Mouse (Mus musculus): ENCODE data around the gene Efcab14. TPM values are rescaled to one million over a fixed set of nuclear protein-coding genes. Genes with fewer than 3 reads are reported as not detected.

Efcab14 gene
- polyA plus RNA-seq, 1 experiment from 2014 or later: 36.9 TPM

DNA sequence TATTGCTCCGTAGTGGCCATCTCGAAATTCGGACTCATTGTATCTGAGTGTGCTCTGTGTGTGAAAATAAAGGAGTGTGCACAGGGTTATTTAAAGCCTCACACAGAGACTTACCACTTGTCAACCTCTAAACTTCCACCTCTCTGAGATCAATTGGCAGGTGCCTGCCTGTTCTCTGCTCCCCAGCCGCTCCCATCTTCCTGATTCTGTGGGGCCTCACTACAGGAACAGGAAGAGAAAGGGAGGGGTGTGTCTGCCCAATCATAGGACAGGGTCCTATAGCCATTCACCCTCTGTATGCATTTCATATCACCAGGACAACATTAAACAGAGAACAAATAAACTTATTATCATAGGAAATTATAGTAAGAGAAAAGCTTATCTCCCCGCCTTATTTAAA lies 3.8 kb upstream of the Efcab14 start:
- no peaks in the 10 kb centered on the region for H3K27me3 ChIP-seq (ENCODE audit: control insufficient read depth, insufficient read depth, low read depth, low read length)
- no peak overlapping the region for H3K4me2 ChIP-seq (ENCODE audit: low read depth, low read length)
- H3K4me3 ChIP-seq (ENCODE audit: low read length): no peak overlapping the region
- H3K9me3 ChIP-seq (ENCODE audit: control insufficient read depth, low read length): no peaks in the 10 kb centered on the region
- ATAC-seq (ENCODE audit: low read depth): no peak
- H3K27ac ChIP-seq (ENCODE audit: low read length): no peak overlapping the region
- 64% methylated on average over 5 of the region's 5 CpGs for WGBS
- H3K4me1 ChIP-seq (replicated peaks; ENCODE audit: control insufficient read depth, insufficient read depth, low read length): peaks cover 9% of the 10 kb centered on the region
- no peaks in the 10 kb centered on the region for H3K36me3 ChIP-seq (ENCODE audit: control insufficient read depth, insufficient read depth, low read length)
- H3K9ac ChIP-seq (ENCODE audit: low read length): no peak overlapping the region

DNA sequence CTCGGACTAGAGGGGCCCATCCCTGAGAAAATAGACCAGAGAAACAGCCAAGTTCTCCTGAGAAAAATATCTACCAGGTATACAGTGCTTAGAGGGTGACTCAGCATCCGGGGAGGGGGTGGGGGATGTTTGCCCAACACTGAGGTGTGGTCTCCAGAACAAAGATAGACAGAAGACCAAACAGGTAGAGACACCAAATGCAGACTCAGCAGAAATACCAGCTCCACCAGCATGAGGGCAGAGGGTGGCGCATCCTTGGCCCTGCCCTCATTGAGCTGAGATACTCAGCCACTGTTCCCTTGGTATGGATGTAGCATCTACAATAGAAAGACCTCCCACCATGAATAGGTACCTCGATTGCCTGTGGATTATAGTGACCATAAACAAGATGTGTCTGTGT lies 2.7 kb upstream of the Efcab14 start:
- no peak overlapping the region for H3K27ac ChIP-seq (ENCODE audit: low read length)
- no peak for ATAC-seq (ENCODE audit: low read depth)
- no peaks in the 10 kb centered on the region for H3K27me3 ChIP-seq (ENCODE audit: control insufficient read depth, insufficient read depth, low read depth, low read length)
- no peaks in the 10 kb centered on the region for H3K36me3 ChIP-seq (ENCODE audit: control insufficient read depth, insufficient read depth, low read length)
- no peaks in the 10 kb centered on the region for H3K9me3 ChIP-seq (ENCODE audit: control insufficient read depth, low read length)
- peaks cover 17% of the 10 kb centered on the region for H3K4me1 ChIP-seq (replicated peaks; ENCODE audit: control insufficient read depth, insufficient read depth, low read length)
- H3K4me3 ChIP-seq (ENCODE audit: low read length): no peak overlapping the region
- no peak overlapping the region for H3K9ac ChIP-seq (ENCODE audit: low read length)
- 53% methylated on average over 4 of the region's 4 CpGs for WGBS
- H3K4me2 ChIP-seq (ENCODE audit: low read depth, low read length): no peak overlapping the region

DNA sequence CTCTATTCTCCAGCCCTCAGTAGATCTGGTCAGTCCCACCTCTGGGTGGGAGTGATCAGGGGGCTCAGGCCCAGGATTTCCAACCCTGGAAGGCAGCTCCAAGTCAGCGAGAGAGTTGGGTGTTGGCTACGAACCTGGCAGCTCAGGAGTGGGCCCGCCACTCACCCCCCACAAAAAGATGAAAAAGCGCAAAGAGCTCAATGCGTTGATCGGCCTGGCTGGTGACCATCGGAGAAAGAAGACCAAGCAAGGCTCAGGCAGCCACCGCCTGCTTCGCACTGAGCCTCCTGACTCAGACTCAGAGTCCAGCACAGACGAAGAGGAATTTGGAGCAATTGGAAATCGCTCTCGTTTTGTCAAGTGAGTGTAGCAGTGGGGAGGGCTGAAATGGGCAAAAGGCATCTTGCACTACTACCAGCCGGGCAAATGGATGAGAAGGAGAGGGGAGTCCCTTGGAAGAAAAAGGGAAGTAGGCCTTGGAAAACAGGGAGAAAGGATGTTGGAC lies 989 bp downstream of the Efcab14 start:
- peak overlapping the region; percentile 83 for H3K4me3 ChIP-seq (ENCODE audit: low read length)
- H3K27ac ChIP-seq (ENCODE audit: low read length): no peak overlapping the region
- no peaks in the 10 kb centered on the region for H3K27me3 ChIP-seq (ENCODE audit: control insufficient read depth, insufficient read depth, low read depth, low read length)
- no peaks in the 10 kb centered on the region for H3K9me3 ChIP-seq (ENCODE audit: control insufficient read depth, low read length)
- peaks cover 14% of the 10 kb centered on the region for H3K36me3 ChIP-seq (ENCODE audit: control insufficient read depth, insufficient read depth, low read length)
- WGBS: 38% methylated on average over 13 of the region's 13 CpGs
- peak overlapping the region; percentile 91 for H3K9ac ChIP-seq (ENCODE audit: low read length)
- H3K4me1 ChIP-seq (replicated peaks; ENCODE audit: control insufficient read depth, insufficient read depth, low read length): peaks cover 17% of the 10 kb centered on the region
- H3K4me2 ChIP-seq (ENCODE audit: low read depth, low read length): peak overlapping the region; percentile 84
- no peak for ATAC-seq (ENCODE audit: low read depth)

DNA sequence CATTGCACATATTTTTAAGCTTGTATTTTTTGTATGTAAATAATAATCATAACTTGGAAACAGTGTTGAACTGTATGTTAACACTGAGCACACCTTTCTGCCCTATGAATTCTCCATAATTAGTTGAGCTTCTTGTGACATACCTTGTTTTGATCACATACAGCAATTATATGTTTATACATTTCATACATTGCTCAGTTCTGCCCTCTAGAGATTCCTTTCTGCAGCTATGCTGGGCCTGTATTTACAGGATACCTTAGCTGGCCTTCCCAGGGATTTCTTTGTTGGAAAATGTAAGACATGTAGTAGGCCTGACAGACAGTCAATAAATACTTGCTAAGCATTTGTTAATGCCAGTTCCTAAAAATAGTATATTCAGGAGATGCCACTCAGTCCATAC lies 5.1 kb downstream of the Efcab14 start:
- no peak overlapping the region for H3K4me3 ChIP-seq (ENCODE audit: low read length)
- no peak overlapping the region for H3K27ac ChIP-seq (ENCODE audit: low read length)
- peaks cover 20% of the 10 kb centered on the region for H3K36me3 ChIP-seq (ENCODE audit: control insufficient read depth, insufficient read depth, low read length)
- no peaks in the 10 kb centered on the region for H3K27me3 ChIP-seq (ENCODE audit: control insufficient read depth, insufficient read depth, low read depth, low read length)
- H3K4me1 ChIP-seq (replicated peaks; ENCODE audit: control insufficient read depth, insufficient read depth, low read length): peaks cover 13% of the 10 kb centered on the region
- no peak overlapping the region for H3K4me2 ChIP-seq (ENCODE audit: low read depth, low read length)
- H3K9ac ChIP-seq (ENCODE audit: low read length): no peak overlapping the region
- no peaks in the 10 kb centered on the region for H3K9me3 ChIP-seq (ENCODE audit: control insufficient read depth, low read length)
- ATAC-seq (ENCODE audit: low read depth): no peak

DNA sequence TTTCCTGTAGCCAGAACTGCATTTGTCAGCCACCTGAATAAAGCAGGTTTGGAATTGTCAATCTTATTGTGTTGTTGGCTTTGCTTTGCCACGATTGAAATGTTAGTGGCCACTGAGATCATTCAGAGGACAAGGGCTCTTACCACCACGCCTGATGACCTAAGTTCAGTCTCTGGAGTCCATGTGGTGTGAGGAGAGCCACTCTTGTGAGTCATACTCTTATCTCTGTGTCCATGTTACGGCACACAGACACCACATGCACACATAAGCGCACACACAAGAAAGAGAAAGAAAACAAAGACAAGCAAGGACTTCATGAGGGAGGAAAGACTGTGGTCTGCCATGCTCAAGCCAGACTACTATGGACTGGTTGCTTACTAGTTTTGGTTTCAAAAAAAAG lies 5.6 kb downstream of the Efcab14 start:
- H3K27me3 ChIP-seq (ENCODE audit: control insufficient read depth, insufficient read depth, low read depth, low read length): no peaks in the 10 kb centered on the region
- 87% methylated on average over 4 of the region's 4 CpGs for WGBS
- no peak overlapping the region for H3K4me2 ChIP-seq (ENCODE audit: low read depth, low read length)
- no peak for ATAC-seq (ENCODE audit: low read depth)
- peaks cover 13% of the 10 kb centered on the region for H3K4me1 ChIP-seq (replicated peaks; ENCODE audit: control insufficient read depth, insufficient read depth, low read length)
- no peaks in the 10 kb centered on the region for H3K9me3 ChIP-seq (ENCODE audit: control insufficient read depth, low read length)
- no peak overlapping the region for H3K27ac ChIP-seq (ENCODE audit: low read length)
- no peak overlapping the region for H3K4me3 ChIP-seq (ENCODE audit: low read length)
- peaks cover 20% of the 10 kb centered on the region for H3K36me3 ChIP-seq (ENCODE audit: control insufficient read depth, insufficient read depth, low read length)
- no peak overlapping the region for H3K9ac ChIP-seq (ENCODE audit: low read length)

DNA sequence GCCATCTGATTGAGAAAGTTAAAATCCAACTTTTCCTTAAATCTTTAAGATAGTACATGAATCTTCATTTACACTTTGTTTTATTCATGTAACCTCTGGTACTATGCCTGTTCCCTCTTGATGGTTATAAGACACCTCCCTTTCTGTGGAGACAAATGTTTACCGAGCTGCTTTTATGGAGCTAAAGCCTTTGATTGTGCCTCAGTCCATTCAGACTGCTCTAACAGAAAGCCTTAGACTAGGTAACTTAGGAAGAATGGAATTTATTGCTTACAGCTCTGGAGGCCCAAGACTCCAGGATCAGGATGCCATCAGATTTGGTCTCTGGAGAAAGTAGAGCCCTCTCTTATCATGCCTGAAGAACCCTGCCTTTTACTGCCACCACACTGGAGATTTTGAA lies 10.6 kb downstream of the Efcab14 start:
- 80% methylated on average over 1 of the region's 1 CpGs for whole genome bisulfite sequencing
- no peak for ATAC-seq (ENCODE audit: low read depth)
- H3K4me3 ChIP-seq (ENCODE audit: low read length): no peak overlapping the region
- no peak overlapping the region for H3K4me2 ChIP-seq (ENCODE audit: low read depth, low read length)
- no peaks in the 10 kb centered on the region for H3K9me3 ChIP-seq (ENCODE audit: control insufficient read depth, low read length)
- H3K27me3 ChIP-seq (ENCODE audit: control insufficient read depth, insufficient read depth, low read depth, low read length): no peaks in the 10 kb centered on the region
- H3K9ac ChIP-seq (ENCODE audit: low read length): no peak overlapping the region
- H3K36me3 ChIP-seq (ENCODE audit: control insufficient read depth, insufficient read depth, low read length): peaks cover 19% of the 10 kb centered on the region
- H3K4me1 ChIP-seq (replicated peaks; ENCODE audit: control insufficient read depth, insufficient read depth, low read length): no peaks in the 10 kb centered on the region
- no peak overlapping the region for H3K27ac ChIP-seq (ENCODE audit: low read length)

DNA sequence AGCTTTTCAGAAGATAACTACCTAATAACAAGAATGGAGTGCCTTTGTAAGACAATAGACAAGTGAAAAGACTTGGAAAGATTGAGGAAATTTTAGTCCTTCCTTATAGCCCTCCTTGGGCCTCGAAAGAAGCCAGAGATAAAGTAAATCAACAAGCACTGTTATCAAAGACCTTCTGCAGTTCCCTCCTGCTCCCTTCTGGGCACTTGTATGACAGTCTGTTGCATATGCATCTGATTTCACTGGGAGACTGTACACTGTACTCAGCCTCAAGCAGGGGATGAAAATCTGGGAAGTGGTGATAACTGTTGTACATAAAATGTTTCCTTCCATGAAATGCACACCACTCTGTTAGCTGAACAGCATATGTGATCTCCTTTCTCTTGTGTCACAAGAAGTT lies 11.8 kb downstream of the Efcab14 start:
- ATAC-seq (ENCODE audit: low read depth): no peak
- Histone ChIP-seq H3K4me3 (ENCODE audit: low read length) (no peak overlapping the region), H3K27me3 (ENCODE audit: control insufficient read depth, insufficient read depth, low read depth, low read length) (no peaks in the 10 kb centered on the region), H3K4me1 (replicated peaks; ENCODE audit: control insufficient read depth, insufficient read depth, low read length) (no peaks in the 10 kb centered on the region), H3K4me2 (ENCODE audit: low read depth, low read length) (no peak overlapping the region), H3K27ac (ENCODE audit: low read length) (no peak overlapping the region), H3K9me3 (ENCODE audit: control insufficient read depth, low read length) (no peaks in the 10 kb centered on the region), H3K36me3 (ENCODE audit: control insufficient read depth, insufficient read depth, low read length) (peaks cover 18% of the 10 kb centered on the region), H3K9ac (ENCODE audit: low read length) (no peak overlapping the region)
- 71% methylated on average over 1 of the region's 1 CpGs for WGBS

DNA sequence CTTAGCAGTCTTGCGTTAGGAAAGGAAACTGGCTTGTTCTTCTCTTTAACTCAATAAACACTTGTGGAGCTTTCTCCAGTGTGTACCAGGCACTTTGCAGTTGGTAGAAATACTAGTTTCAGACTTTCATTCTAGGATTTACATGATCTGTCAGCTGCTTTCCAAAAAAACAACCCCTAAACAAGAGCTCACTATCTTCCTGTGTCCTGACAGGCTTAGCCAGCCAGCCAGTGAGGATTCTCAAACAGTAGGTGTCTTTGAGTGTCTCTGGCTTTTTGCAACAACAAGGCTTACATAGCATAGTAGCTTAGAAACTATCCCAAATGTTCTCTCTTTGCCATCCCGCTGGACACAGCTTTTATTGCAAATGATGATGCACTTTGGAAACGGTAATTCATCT lies 16.6 kb downstream of the Efcab14 start:
- WGBS: 91% methylated on average over 3 of the region's 3 CpGs
- H3K9me3 ChIP-seq (ENCODE audit: control insufficient read depth, low read length): no peaks in the 10 kb centered on the region
- peaks cover 14% of the 10 kb centered on the region for H3K36me3 ChIP-seq (ENCODE audit: control insufficient read depth, insufficient read depth, low read length)
- ATAC-seq (ENCODE audit: low read depth): no peak
- H3K27me3 ChIP-seq (ENCODE audit: control insufficient read depth, insufficient read depth, low read depth, low read length): no peaks in the 10 kb centered on the region
- H3K4me2 ChIP-seq (ENCODE audit: low read depth, low read length): no peak overlapping the region
- no peak overlapping the region for H3K4me3 ChIP-seq (ENCODE audit: low read length)
- no peak overlapping the region for H3K27ac ChIP-seq (ENCODE audit: low read length)
- no peaks in the 10 kb centered on the region for H3K4me1 ChIP-seq (replicated peaks; ENCODE audit: control insufficient read depth, insufficient read depth, low read length)
- no peak overlapping the region for H3K9ac ChIP-seq (ENCODE audit: low read length)

DNA sequence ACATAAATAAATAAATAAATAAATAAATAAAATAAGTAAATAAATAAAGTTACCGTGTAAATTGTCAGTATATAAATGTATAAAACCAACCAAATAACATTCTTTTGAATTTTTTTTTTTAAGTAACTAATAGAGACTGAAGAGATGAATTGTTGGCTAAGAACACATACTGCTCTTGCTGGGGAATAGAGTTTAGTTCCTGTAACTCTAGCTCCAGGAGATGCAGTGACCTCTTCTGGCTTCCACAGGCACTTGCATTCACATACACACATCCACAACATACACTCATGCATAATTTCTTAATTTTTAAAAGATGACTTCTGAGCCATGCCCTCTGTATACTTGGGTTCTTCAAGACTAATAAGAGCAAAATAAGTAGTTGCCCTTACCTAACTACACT lies 17.3 kb downstream of the Efcab14 start:
- ATAC-seq (ENCODE audit: low read depth): no peak
- H3K9ac ChIP-seq (ENCODE audit: low read length): no peak overlapping the region
- peaks cover 16% of the 10 kb centered on the region for H3K36me3 ChIP-seq (ENCODE audit: control insufficient read depth, insufficient read depth, low read length)
- no peak overlapping the region for H3K27ac ChIP-seq (ENCODE audit: low read length)
- WGBS: 90% methylated on average over 1 of the region's 1 CpGs
- H3K9me3 ChIP-seq (ENCODE audit: control insufficient read depth, low read length): no peaks in the 10 kb centered on the region
- H3K4me1 ChIP-seq (replicated peaks; ENCODE audit: control insufficient read depth, insufficient read depth, low read length): no peaks in the 10 kb centered on the region
- no peak overlapping the region for H3K4me2 ChIP-seq (ENCODE audit: low read depth, low read length)
- H3K27me3 ChIP-seq (ENCODE audit: control insufficient read depth, insufficient read depth, low read depth, low read length): no peaks in the 10 kb centered on the region
- no peak overlapping the region for H3K4me3 ChIP-seq (ENCODE audit: low read length)

DNA sequence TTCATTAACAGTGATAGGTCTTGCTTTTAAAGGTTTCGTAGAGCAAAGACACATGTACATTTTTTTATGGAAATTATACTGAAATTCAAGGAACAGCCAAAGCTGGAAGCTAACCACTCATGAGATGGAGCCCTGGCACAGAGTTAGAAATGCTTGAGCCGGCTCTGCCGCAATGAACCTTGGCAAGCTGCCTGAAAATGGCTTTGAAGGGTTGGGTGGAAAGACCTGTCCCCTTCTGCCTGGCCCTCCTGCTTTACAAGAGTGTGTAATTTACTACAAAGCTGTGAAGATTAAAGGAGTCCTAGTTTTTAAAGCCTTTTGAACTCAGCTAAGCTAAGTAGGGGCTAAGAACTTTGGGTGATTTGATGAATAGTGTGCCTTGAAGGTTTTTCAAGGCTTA lies 23.7 kb downstream of the Efcab14 start:
- 37% methylated on average over 3 of the region's 3 CpGs for WGBS
- peak; percentile 91 for ATAC-seq (ENCODE audit: low read depth)
- H3K27ac ChIP-seq (ENCODE audit: low read length): peak overlapping the region; percentile 77

More for the DNA sequence above, 23.7 kb downstream of the Efcab14 start:
- peaks cover 22% of the 10 kb centered on the region for H3K36me3 ChIP-seq (ENCODE audit: control insufficient read depth, insufficient read depth, low read length)
- H3K4me1 ChIP-seq (replicated peaks; ENCODE audit: control insufficient read depth, insufficient read depth, low read length): 0 out of 2 replicates have a peak, but pooled peaks cover 5% of the 10 kb centered on the region
- no peak overlapping the region for H3K9ac ChIP-seq (ENCODE audit: low read length)
- H3K27me3 ChIP-seq (ENCODE audit: control insufficient read depth, insufficient read depth, low read depth, low read length): no peaks in the 10 kb centered on the region
- no peak overlapping the region for H3K4me3 ChIP-seq (ENCODE audit: low read length)
- no peaks in the 10 kb centered on the region for H3K9me3 ChIP-seq (ENCODE audit: control insufficient read depth, low read length)
- H3K4me2 ChIP-seq (ENCODE audit: low read depth, low read length): no peak overlapping the region
